20 mouse cellular contexts compared by ENCODE assay signal in the genomic region with DNA sequence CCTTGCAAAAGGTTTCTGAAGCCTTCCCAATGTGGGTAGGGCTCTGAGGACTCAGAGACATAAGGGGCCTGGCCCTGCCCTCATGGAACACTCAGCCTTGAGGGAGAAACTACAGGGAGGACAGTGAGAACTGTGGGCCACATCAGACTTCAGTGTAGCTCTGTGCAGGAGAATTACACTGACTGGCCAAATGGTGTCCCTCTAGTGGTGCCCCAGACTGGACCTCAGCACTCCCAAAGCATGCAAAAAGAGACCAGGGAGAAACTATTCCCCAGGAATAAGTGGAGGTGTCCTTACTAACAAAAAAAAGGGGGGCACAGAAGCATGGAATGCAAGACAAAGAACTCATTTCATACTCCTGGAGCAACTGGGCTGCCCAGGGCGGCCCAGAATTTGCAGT. TPM values are rescaled to one million over a fixed set of nuclear protein-coding genes. Genes with fewer than 3 reads are reported as not detected.
DNase-seq lines count a peak whose midpoint lies in the region; ATAC-seq and TF ChIP-seq lines count a peak whose summit lies in the region.
"Had no signal": no experiment of that assay in that cellular context is flagged by ENCODE, and none has a peak within 500 bp of the region (broad histone marks: within the 10 kb centered on the region; RNA-seq: fewer than 3 reads in every experiment).

No protein-coding gene starts in this region.

- DNase-seq in layer of hippocampus, adult 2 months (ENCODE audit: low spot score in 2 of 2): no peak
- DNase-seq in layer of hippocampus, adult 8-10 months (ENCODE audit: low spot score in 2 of 2): no peak
- DNase-seq in embryonic facial prominence, embryonic 10.5 days (ENCODE audit: low spot score): no peak
- no peak for DNase-seq in forebrain, embryonic 14.5 days (ENCODE audit: low spot score)
- no peak for DNase-seq in kidney, adult 18-20 months
- DNase-seq: cerebellum, postnatal 36 days; gastrocnemius, postnatal 36 days; heart, postnatal 10 days; kidney, postnatal 4 days; right cerebral cortex, adult 18-20 months had no signal

- H3K9me3 ChIP-seq in embryonic facial prominence, embryonic 10.5 days: no peaks in the 10 kb centered on the region
- H3K9me3 ChIP-seq in forebrain, embryonic 14.5 days (replicated peaks; ENCODE audit: control insufficient read depth, low read length): no peaks in the 10 kb centered on the region
- H3K9me3 ChIP-seq in midbrain, embryonic 16.5 days (replicated peaks; ENCODE audit: control insufficient read depth, low read length, poor library complexity, severe bottlenecking): no peaks in the 10 kb centered on the region
- no peaks in the 10 kb centered on the region for H3K9me3 ChIP-seq in intestine, embryonic 15.5 days
- H3K9me3 ChIP-seq: embryonic facial prominence, embryonic 12.5 days; heart, embryonic 10.5 days; lung, embryonic 15.5 days; megakaryocyte, embryonic 14.5 days had no signal

- H3K27me3 ChIP-seq in embryonic facial prominence, embryonic 10.5 days (replicated peaks; ENCODE audit: low read depth, poor library complexity, severe bottlenecking): no peaks in the 10 kb centered on the region
- H3K27me3 ChIP-seq in forebrain, embryonic 14.5 days (replicated peaks; ENCODE audit: control insufficient read depth, insufficient read depth, low read length): no peaks in the 10 kb centered on the region
- H3K27me3 ChIP-seq in midbrain, embryonic 16.5 days (ENCODE audit: control insufficient read depth, insufficient read depth, low read depth, low read length): no peaks in the 10 kb centered on the region
- no peaks in the 10 kb centered on the region for H3K27me3 ChIP-seq in intestine, embryonic 15.5 days (replicated peaks)
- H3K27me3 ChIP-seq: embryonic facial prominence, embryonic 12.5 days; lung, embryonic 15.5 days had no signal

- TF ChIP-seq CTCF in layer of hippocampus, adult 2 months (conservative IDR thresholded peaks at IDR 0.05): peak; percentile 19

- 81% methylated on average over 1 of the region's 1 CpGs for WGBS in embryonic facial prominence, embryonic 10.5 days
- WGBS in forebrain, embryonic 14.5 days: 45% methylated on average over 1 of the region's 1 CpGs
- WGBS in midbrain, embryonic 16.5 days: 41% methylated on average over 1 of the region's 1 CpGs
- 85% methylated on average over 1 of the region's 1 CpGs for WGBS in intestine, embryonic 15.5 days

- H3K4me1 ChIP-seq in embryonic facial prominence, embryonic 10.5 days: peaks cover 80% of the 10 kb centered on the region
- peaks cover 45% of the 10 kb centered on the region for H3K4me1 ChIP-seq in forebrain, embryonic 14.5 days (ENCODE audit: control insufficient read depth, insufficient read depth, low read length)
- peaks cover 45% of the 10 kb centered on the region for H3K4me1 ChIP-seq in midbrain, embryonic 16.5 days (ENCODE audit: control insufficient read depth, insufficient read depth, low read length)
- peaks cover 10% of the 10 kb centered on the region for H3K4me1 ChIP-seq in intestine, embryonic 15.5 days (replicated peaks)

- H3K4me3 ChIP-seq in layer of hippocampus, adult 2 months: no peak overlapping the region
- no peak overlapping the region for H3K4me3 ChIP-seq in embryonic facial prominence, embryonic 10.5 days
- no peak overlapping the region for H3K4me3 ChIP-seq in forebrain, embryonic 14.5 days (ENCODE audit: low read depth, low read length)
- H3K4me3 ChIP-seq in midbrain, embryonic 16.5 days (ENCODE audit: low read depth, low read length): no peak overlapping the region
- H3K4me3 ChIP-seq in intestine, embryonic 15.5 days (replicated peaks): no peak overlapping the region
- H3K4me3 ChIP-seq: embryonic facial prominence, embryonic 12.5 days; heart, embryonic 10.5 days; lung, embryonic 15.5 days; megakaryocyte, embryonic 14.5 days had no signal

- peak overlapping the region; percentile 57; the same call in 1 of the 2 replicates for H3K27ac ChIP-seq in layer of hippocampus, adult 2 months
- H3K27ac ChIP-seq in embryonic facial prominence, embryonic 10.5 days (replicated peaks): peak overlapping the region; percentile 59
- peak overlapping the region; percentile 48 for H3K27ac ChIP-seq in forebrain, embryonic 14.5 days (ENCODE audit: low read depth, low read length)
- H3K27ac ChIP-seq in midbrain, embryonic 16.5 days (ENCODE audit: low read length): peak overlapping the region; percentile 49; the same call in 1 of the 2 replicates
- no peak overlapping the region for H3K27ac ChIP-seq in intestine, embryonic 15.5 days
- H3K27ac ChIP-seq: embryonic facial prominence, embryonic 12.5 days; heart, embryonic 10.5 days; lung, embryonic 15.5 days had no signal

- no peaks in the 10 kb centered on the region for H3K36me3 ChIP-seq in embryonic facial prominence, embryonic 10.5 days (replicated peaks)
- H3K36me3 ChIP-seq in forebrain, embryonic 14.5 days (ENCODE audit: control insufficient read depth, insufficient read depth, low read length): no peaks in the 10 kb centered on the region
- no peaks in the 10 kb centered on the region for H3K36me3 ChIP-seq in midbrain, embryonic 16.5 days (ENCODE audit: control insufficient read depth, insufficient read depth, low read length)
- H3K36me3 ChIP-seq in intestine, embryonic 15.5 days: no peaks in the 10 kb centered on the region
- H3K36me3 ChIP-seq: embryonic facial prominence, embryonic 12.5 days; G1E; heart, embryonic 10.5 days; lung, embryonic 15.5 days had no signal

- no peak overlapping the region for H3K4me2 ChIP-seq in forebrain, embryonic 14.5 days (ENCODE audit: low read length)
- H3K4me2 ChIP-seq in midbrain, embryonic 16.5 days (ENCODE audit: low read length): no peak overlapping the region
- H3K4me2 ChIP-seq in intestine, embryonic 15.5 days (replicated peaks): no peak overlapping the region
- H3K4me2 ChIP-seq: embryonic facial prominence, embryonic 12.5 days; liver, embryonic 11.5 days; lung, embryonic 15.5 days had no signal

- no peak for ATAC-seq in forebrain, embryonic 14.5 days
- ATAC-seq in midbrain, embryonic 16.5 days: no peak
- ATAC-seq in intestine, embryonic 15.5 days: no peak
- ATAC-seq: CD4-positive, CD25-positive, alpha-beta regulatory T cell, adult 4 months; inflammation-experienced regulatory T-cells, adult 6 months had no signal

- H3K9ac ChIP-seq in forebrain, embryonic 14.5 days (ENCODE audit: low read length): peak overlapping the region; percentile 35; the same call in 1 of the 2 replicates
- H3K9ac ChIP-seq in midbrain, embryonic 16.5 days (ENCODE audit: low read depth, low read length): no peak overlapping the region
- no peak overlapping the region for H3K9ac ChIP-seq in intestine, embryonic 15.5 days
- H3K9ac ChIP-seq: embryonic facial prominence, embryonic 12.5 days; lung, embryonic 15.5 days had no signal

RNA-seq across cellular contexts. Expression of a gene that starts 43.1 kb away (rescaled TPM):
- total RNA-seq in layer of hippocampus, adult 2 months (2021): 1,000 to 10,000 TPM; 1,009 to 1,066 TPM
- total RNA-seq in layer of hippocampus, adult 8-10 months (2022): 100 to 1,000 TPM; 865 to 892 (median 878) TPM
- polyA plus RNA-seq in embryonic facial prominence, embryonic 10.5 days (2016; fragmentation: Nextera tagmentation; extraction: Ambion mirVana): 5.0 and 6.9 TPM in 2 replicates
- polyA plus RNA-seq in forebrain, embryonic 14.5 days (2014; fragmentation: Nextera tagmentation; extraction: Ambion mirVana): 23.4 and 25.7 TPM in 2 replicates
- polyA plus RNA-seq in midbrain, embryonic 16.5 days (2015; fragmentation: Nextera tagmentation; extraction: Ambion mirVana): 25.8 and 30.8 TPM in 2 replicates
- 3.2 and 3.4 TPM in 2 replicates for polyA plus RNA-seq in intestine, embryonic 15.5 days (2015; fragmentation: Nextera tagmentation; extraction: Ambion mirVana)
- total RNA-seq: G1E had no signal
- polyA plus RNA-seq: CD4-positive, CD25-positive, alpha-beta regulatory T cell, adult 4 months; G1E; inflammation-experienced regulatory T-cells, adult 6 months had no signal
